In genomic region chr2:168912901-168913721, GRCm38 (mm10) we compare ENCODE assay signal across 8 mouse cellular contexts. TPM values are rescaled to one million over a fixed set of nuclear protein-coding genes. Genes with fewer than 3 reads are reported as not detected.
A peak's percentile ranks its signal among the peaks of the same experiment; 100 is the strongest.
DNase-seq lines count a peak whose midpoint lies in the region; ATAC-seq and TF ChIP-seq lines count a peak whose summit lies in the region.

No protein-coding gene starts in this region.

- peak overlapping the region; percentile 62 for H3K4me3 ChIP-seq in heart, embryonic 16.5 days (ENCODE audit: low read length)
- peak overlapping the region; percentile 47 for H3K4me3 ChIP-seq in hindbrain, embryonic 15.5 days
- peak overlapping the region; percentile 63 for H3K4me3 ChIP-seq in midbrain, embryonic 16.5 days (ENCODE audit: low read depth, low read length)

- no peak for ATAC-seq in heart, embryonic 16.5 days (replicated peaks; ENCODE audit: extremely low read depth, insufficient read depth, low FRiP score)
- ATAC-seq in hindbrain, embryonic 15.5 days (ENCODE audit: low FRiP score, low read depth), result 0 out of 2 replicates have a peak, but pooled peaks have one; percentile 12
- peak; percentile 34 for ATAC-seq in midbrain, embryonic 16.5 days
- ATAC-seq in erythroid progenitor cell, adult 5-6 weeks (replicated peaks; ENCODE audit: low FRiP score, poor library complexity, severe bottlenecking), result no peak

- intact Hi-C loops in heart, postnatal 10 days (cut with DNase I), result no loop called here

- H3K36me3 ChIP-seq in heart, embryonic 16.5 days (ENCODE audit: control insufficient read depth, insufficient read depth), result no peaks in the 10 kb centered on the region
- H3K36me3 ChIP-seq in hindbrain, embryonic 15.5 days, result no peaks in the 10 kb centered on the region
- H3K36me3 ChIP-seq in midbrain, embryonic 16.5 days (ENCODE audit: control insufficient read depth, insufficient read depth, low read length), result no peaks in the 10 kb centered on the region

- no peak for TF ChIP-seq POLR2A in brain, embryonic 14.5 days (IDR thresholded peaks at IDR 0.05; ENCODE audit: borderline replicate concordance, extremely low read depth, insufficient read depth, insufficient read length, poor library complexity, severe bottlenecking)

- no peak for TF ChIP-seq CTCF in brain, embryonic 14.5 days (IDR thresholded peaks at IDR 0.05; ENCODE audit: borderline replicate concordance, extremely low read depth, insufficient read depth, insufficient read length)

- H3K9me3 ChIP-seq in heart, embryonic 16.5 days (replicated peaks; ENCODE audit: control insufficient read depth, low read length), result 0 out of 2 replicates have a peak, but pooled peaks cover 4% of the 10 kb centered on the region
- no peaks in the 10 kb centered on the region for H3K9me3 ChIP-seq in hindbrain, embryonic 15.5 days
- no peaks in the 10 kb centered on the region for H3K9me3 ChIP-seq in midbrain, embryonic 16.5 days (replicated peaks; ENCODE audit: control insufficient read depth, low read length, poor library complexity, severe bottlenecking)

- H3K4me1 ChIP-seq in heart, embryonic 16.5 days (ENCODE audit: control insufficient read depth, insufficient read depth, low read length), result peaks cover 16% of the 10 kb centered on the region
- H3K4me1 ChIP-seq in hindbrain, embryonic 15.5 days (replicated peaks), result peaks cover 23% of the 10 kb centered on the region
- peaks cover 18% of the 10 kb centered on the region; the same call in 1 of the 2 replicates for H3K4me1 ChIP-seq in midbrain, embryonic 16.5 days (ENCODE audit: control insufficient read depth, insufficient read depth, low read length)

- no peak for DNase-seq in heart, postnatal 10 days
- DNase-seq in brain, embryonic 14.5 days (ENCODE audit: low read depth), result peak; percentile 28
- no peak for DNase-seq in cerebellum, adult 8-10 months
- no peak for DNase-seq in adrenal gland, postnatal 10 days

- 3% methylated on average over 31 of the region's 31 CpGs for whole genome bisulfite sequencing in heart, embryonic 16.5 days
- 2% methylated on average over 31 of the region's 31 CpGs for WGBS in hindbrain, embryonic 15.5 days
- 1% methylated on average over 31 of the region's 31 CpGs for WGBS in midbrain, embryonic 16.5 days

- H3K27me3 ChIP-seq in heart, embryonic 16.5 days (ENCODE audit: control insufficient read depth, insufficient read depth, low read length), result peaks cover 43% of the 10 kb centered on the region
- H3K27me3 ChIP-seq in hindbrain, embryonic 15.5 days, result peaks cover 24% of the 10 kb centered on the region
- peaks cover 11% of the 10 kb centered on the region for H3K27me3 ChIP-seq in midbrain, embryonic 16.5 days (ENCODE audit: control insufficient read depth, insufficient read depth, low read depth, low read length)

- H3K4me2 ChIP-seq in heart, embryonic 16.5 days (ENCODE audit: low read depth, low read length), result peak overlapping the region; percentile 94
- peak overlapping the region; percentile 94 for H3K4me2 ChIP-seq in hindbrain, embryonic 15.5 days
- H3K4me2 ChIP-seq in midbrain, embryonic 16.5 days (ENCODE audit: low read length), result peak overlapping the region; percentile 95

- no peak overlapping the region for H3K27ac ChIP-seq in heart, embryonic 16.5 days (ENCODE audit: low read length)
- H3K27ac ChIP-seq in hindbrain, embryonic 15.5 days (replicated peaks), result no peak overlapping the region
- peak overlapping the region; percentile 23; the same call in 1 of the 2 replicates for H3K27ac ChIP-seq in midbrain, embryonic 16.5 days (ENCODE audit: low read length)

- H3K9ac ChIP-seq in heart, embryonic 16.5 days (ENCODE audit: low read length), result peak overlapping the region; percentile 53; the same call in 1 of the 2 replicates
- peak overlapping the region; percentile 43 for H3K9ac ChIP-seq in hindbrain, embryonic 15.5 days
- H3K9ac ChIP-seq in midbrain, embryonic 16.5 days (ENCODE audit: low read depth, low read length), result peak overlapping the region; percentile 67

RNA-seq across cellular contexts. Expression of gene Zfp64, which starts 42.3 kb away (rescaled TPM):
- 16.3 and 18.3 TPM in 2 replicates for polyA plus RNA-seq in heart, embryonic 16.5 days (2015; fragmentation: Nextera tagmentation; extraction: Ambion mirVana)
- 10 to 100 TPM; 11.7 to 12.1 TPM for total RNA-seq in heart, postnatal 10 days (2021)
- 34.7 and 37.9 TPM in 2 replicates for polyA plus RNA-seq in brain, embryonic 14.5 days (2012; rRNA removed)
- polyA plus RNA-seq in hindbrain, embryonic 15.5 days (2015; fragmentation: Nextera tagmentation; extraction: Ambion mirVana), result 30.9 and 34.8 TPM in 2 replicates
- 42.0 and 46.0 TPM in 2 replicates for polyA plus RNA-seq in midbrain, embryonic 16.5 days (2015; fragmentation: Nextera tagmentation; extraction: Ambion mirVana)
- 2.9 and 11.2 TPM in 2 replicates for total RNA-seq in erythroid progenitor cell, adult 5-6 weeks (2015; ENCODE audit: low replicate concordance)
- 2.2 and 8.5 TPM in 2 replicates for total RNA-seq in erythroid progenitor cell, adult 5-6 weeks (2017; ENCODE audit: low replicate concordance)
- 10 to 100 TPM; 15.7 to 19.7 TPM for total RNA-seq in adrenal gland, postnatal 10 days (2021)

Comparison
In these comparisons a context has a peak if more than half of its experiments do, and no peak if none do; other contexts are left out.
1. ATAC-seq: peak in hindbrain, embryonic 15.5 days (single experiment) and midbrain, embryonic 16.5 days (single experiment); none in heart, embryonic 16.5 days (single experiment) and erythroid progenitor cell, adult 5-6 weeks (single experiment).
2. Peak in every context shown above with its lines, with median percentiles within 50 percentile points of each other: H3K4me2 ChIP-seq, H3K4me3 ChIP-seq and H3K9ac ChIP-seq.